Mouse (Mus musculus): ENCODE measurements around the gene Gimap4. TPM values are rescaled to one million over a fixed set of nuclear protein-coding genes. Genes with fewer than 3 reads are reported as not detected.

The Gimap4 gene
- polyA plus RNA-seq, 1 experiment, result 0.53 TPM

- H3K27me3 ChIP-seq (ENCODE audit: control insufficient read depth, insufficient read depth, low read length), result no peaks in the 10 kb centered on the region
- H3K4me1 ChIP-seq (ENCODE audit: control insufficient read depth, insufficient read depth, low read length), result peaks cover 10% of the 10 kb centered on the region; the same call in 1 of the 2 replicates
- TF ChIP-seq CTCF (IDR thresholded peaks at IDR 0.05; ENCODE audit: control insufficient read depth, insufficient read depth, insufficient replicate concordance, low read depth, low read length) (no peak), POLR2A (IDR thresholded peaks at IDR 0.05; ENCODE audit: control insufficient read depth, low read depth, low read length) (no peak)
- H3K36me3 ChIP-seq (ENCODE audit: control insufficient read depth, insufficient read depth, low read length), result no peaks in the 10 kb centered on the region
- H3K4me3 ChIP-seq (ENCODE audit: control insufficient read depth, low read depth, low read length), result no peak overlapping the region
- no peak overlapping the region for H3K27ac ChIP-seq (ENCODE audit: control insufficient read depth, insufficient read depth, low read depth, low read length)
Measured at GRCm38 (mm10) chr6:48725476-48725875, 41.1 kb downstream of the Gimap4 start.

DNA sequence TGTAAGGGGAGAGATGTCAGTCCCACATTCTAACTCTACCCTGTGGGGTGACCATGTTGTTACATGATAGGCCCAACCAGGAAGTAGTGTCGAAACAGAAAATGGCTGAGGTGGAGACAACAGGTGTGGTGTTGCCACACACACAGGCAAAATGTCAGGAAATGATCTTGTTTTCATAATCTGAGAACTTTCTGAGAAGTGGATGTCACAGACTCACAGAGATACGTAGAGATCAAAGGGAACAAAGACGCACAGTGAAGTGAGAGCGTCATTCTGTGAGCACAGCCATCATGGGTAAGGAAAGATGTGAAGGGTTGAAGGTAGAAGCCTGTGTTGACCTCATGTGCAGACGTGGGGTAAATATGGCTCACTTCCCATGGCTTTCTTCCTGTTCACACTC, 43.4 kb downstream of the Gimap4 start:
- Histone ChIP-seq H3K4me1 (ENCODE audit: control insufficient read depth, insufficient read depth, low read length) (peaks cover 10% of the 10 kb centered on the region; the same call in 1 of the 2 replicates), H3K4me3 (ENCODE audit: control insufficient read depth, low read depth, low read length) (no peak overlapping the region), H3K27me3 (ENCODE audit: control insufficient read depth, insufficient read depth, low read length) (no peaks in the 10 kb centered on the region), H3K27ac (ENCODE audit: control insufficient read depth, insufficient read depth, low read depth, low read length) (no peak overlapping the region), H3K36me3 (ENCODE audit: control insufficient read depth, insufficient read depth, low read length) (no peaks in the 10 kb centered on the region)
- TF ChIP-seq CTCF (IDR thresholded peaks at IDR 0.05; ENCODE audit: control insufficient read depth, insufficient read depth, insufficient replicate concordance, low read depth, low read length) (no peak), POLR2A (IDR thresholded peaks at IDR 0.05; ENCODE audit: control insufficient read depth, low read depth, low read length) (no peak)

- Histone ChIP-seq H3K27ac (ENCODE audit: control insufficient read depth, insufficient read depth, low read depth, low read length) (no peak overlapping the region), H3K27me3 (ENCODE audit: control insufficient read depth, insufficient read depth, low read length) (no peaks in the 10 kb centered on the region), H3K4me1 (ENCODE audit: control insufficient read depth, insufficient read depth, low read length) (peaks cover 9% of the 10 kb centered on the region; the same call in 1 of the 2 replicates), H3K36me3 (ENCODE audit: control insufficient read depth, insufficient read depth, low read length) (no peaks in the 10 kb centered on the region), H3K4me3 (ENCODE audit: control insufficient read depth, low read depth, low read length) (no peak overlapping the region)
- TF ChIP-seq POLR2A (IDR thresholded peaks at IDR 0.05; ENCODE audit: control insufficient read depth, low read depth, low read length), result no peak
Measured at GRCm38 (mm10) chr6:48732864-48733304, 48.5 kb downstream of the Gimap4 start.

GRCm38 (mm10) chr6:48733660-48734059, 49.3 kb downstream of the Gimap4 start:
- Histone ChIP-seq H3K36me3 (ENCODE audit: control insufficient read depth, insufficient read depth, low read length) (no peaks in the 10 kb centered on the region), H3K27me3 (ENCODE audit: control insufficient read depth, insufficient read depth, low read length) (no peaks in the 10 kb centered on the region), H3K27ac (ENCODE audit: control insufficient read depth, insufficient read depth, low read depth, low read length) (no peak overlapping the region), H3K4me3 (ENCODE audit: control insufficient read depth, low read depth, low read length) (no peak overlapping the region), H3K4me1 (ENCODE audit: control insufficient read depth, insufficient read depth, low read length) (peaks cover under 1% of the 10 kb centered on the region; the same call in 1 of the 2 replicates)
- no peak for TF ChIP-seq CTCF (IDR thresholded peaks at IDR 0.05; ENCODE audit: control insufficient read depth, insufficient read depth, insufficient replicate concordance, low read depth, low read length)
- TF ChIP-seq POLR2A (IDR thresholded peaks at IDR 0.05; ENCODE audit: control insufficient read depth, low read depth, low read length), result no peak

DNA sequence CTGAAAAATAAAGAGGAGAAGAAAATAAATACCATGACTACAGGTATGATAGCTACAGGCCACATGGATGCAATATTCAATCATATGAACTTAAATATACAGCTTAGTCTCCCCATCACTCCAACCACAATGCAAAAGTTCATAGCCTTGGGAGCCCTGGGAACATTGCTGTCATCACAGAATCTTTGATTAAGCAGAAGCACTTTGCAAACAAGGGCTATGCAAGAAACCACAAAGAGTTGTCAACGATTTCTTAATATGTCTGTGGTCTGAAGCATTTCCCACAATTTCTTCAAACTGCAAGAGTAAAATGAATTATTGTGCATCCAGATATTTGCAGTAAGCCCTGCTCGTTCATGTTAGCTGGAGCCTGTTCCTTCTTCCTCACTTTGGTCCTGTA, 52.7 kb downstream of the Gimap4 start:
- TF ChIP-seq CTCF (IDR thresholded peaks at IDR 0.05; ENCODE audit: control insufficient read depth, insufficient read depth, insufficient replicate concordance, low read depth, low read length), result no peak
- no peak for TF ChIP-seq POLR2A (IDR thresholded peaks at IDR 0.05; ENCODE audit: control insufficient read depth, low read depth, low read length)
- Histone ChIP-seq H3K27me3 (ENCODE audit: control insufficient read depth, insufficient read depth, low read length) (no peaks in the 10 kb centered on the region), H3K36me3 (ENCODE audit: control insufficient read depth, insufficient read depth, low read length) (no peaks in the 10 kb centered on the region), H3K4me1 (ENCODE audit: control insufficient read depth, insufficient read depth, low read length) (no peaks in the 10 kb centered on the region), H3K27ac (ENCODE audit: control insufficient read depth, insufficient read depth, low read depth, low read length) (no peak overlapping the region), H3K4me3 (ENCODE audit: control insufficient read depth, low read depth, low read length) (no peak overlapping the region)

DNA sequence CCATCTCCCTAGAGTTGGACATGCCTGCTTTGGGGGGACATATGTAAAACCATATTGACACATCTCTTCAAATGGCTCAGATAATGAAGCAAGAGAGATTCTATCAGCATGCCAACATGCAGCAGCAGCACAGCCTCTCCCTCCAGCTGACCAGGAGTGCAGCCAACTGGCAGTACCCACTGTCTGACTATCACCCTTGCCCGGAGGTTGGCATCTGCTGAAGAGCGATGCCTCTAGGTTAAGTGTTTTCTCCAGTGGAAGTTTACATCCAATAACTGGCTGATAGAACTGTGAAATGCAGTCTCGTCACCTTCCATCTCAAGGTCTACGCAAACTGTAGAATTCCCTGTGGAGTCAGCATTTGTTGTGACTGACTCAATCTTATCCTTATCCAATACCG, 53.3 kb downstream of the Gimap4 start:
- Histone ChIP-seq H3K4me3 (ENCODE audit: control insufficient read depth, low read depth, low read length) (no peak overlapping the region), H3K27ac (ENCODE audit: control insufficient read depth, insufficient read depth, low read depth, low read length) (no peak overlapping the region), H3K4me1 (ENCODE audit: control insufficient read depth, insufficient read depth, low read length) (peaks cover 3% of the 10 kb centered on the region; the same call in 1 of the 2 replicates), H3K27me3 (ENCODE audit: control insufficient read depth, insufficient read depth, low read length) (no peaks in the 10 kb centered on the region), H3K36me3 (ENCODE audit: control insufficient read depth, insufficient read depth, low read length) (no peaks in the 10 kb centered on the region)
- no peak for TF ChIP-seq POLR2A (IDR thresholded peaks at IDR 0.05; ENCODE audit: control insufficient read depth, low read depth, low read length)
- TF ChIP-seq CTCF (IDR thresholded peaks at IDR 0.05; ENCODE audit: control insufficient read depth, insufficient read depth, insufficient replicate concordance, low read depth, low read length), result no peak

DNA sequence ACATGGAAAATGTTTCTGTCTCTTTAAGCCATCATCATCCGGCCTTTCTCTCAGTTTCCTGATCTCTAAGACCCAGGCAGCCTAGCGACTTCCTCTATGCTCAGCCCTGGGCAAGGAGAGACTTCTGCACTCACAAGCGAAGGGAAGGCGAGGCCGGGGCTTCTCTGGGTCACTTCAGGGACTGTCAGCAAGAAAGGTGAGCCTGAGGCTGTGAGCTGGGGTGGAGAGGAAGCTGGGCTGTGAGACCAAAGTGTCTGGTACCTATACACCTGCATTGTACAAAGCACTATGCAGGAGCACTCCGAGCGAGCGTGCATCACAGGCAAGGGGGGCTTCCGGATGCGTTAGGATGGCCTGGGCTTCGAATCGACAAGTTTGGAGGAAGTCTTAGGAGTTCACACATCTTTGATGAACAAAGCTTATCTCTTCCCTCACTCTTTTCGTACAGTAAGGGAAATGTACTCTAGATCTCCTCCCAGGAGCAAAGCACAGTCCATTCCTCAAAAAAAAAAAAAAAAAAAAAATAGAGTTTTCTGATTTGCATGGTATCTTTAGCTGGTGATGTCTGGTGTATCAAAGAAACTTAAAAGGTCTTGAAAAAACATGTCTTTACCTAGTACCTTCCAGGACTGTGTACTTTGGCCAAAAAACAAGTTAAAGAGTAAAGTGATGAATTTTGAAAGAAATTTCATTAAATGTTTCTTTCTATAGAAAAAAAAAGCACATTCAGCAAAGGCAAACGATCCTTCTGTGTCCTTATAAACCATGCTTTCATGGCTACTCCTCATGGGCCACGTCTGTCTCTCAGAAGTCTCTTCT, 54.8 kb downstream of the Gimap4 start, which contains the start of gene Gimap1:
TSS of gene Gimap1 (plus strand) at position 94 of the 819 bp plus-strand sequence.
- peak within 1 kb of the TSS; percentile 24 for H3K4me3 ChIP-seq (ENCODE audit: control insufficient read depth, low read depth, low read length)
- peaks cover 7% of the 10 kb centered on the region; the same call in 1 of the 2 replicates for H3K4me1 ChIP-seq (ENCODE audit: control insufficient read depth, insufficient read depth, low read length)
- H3K27ac ChIP-seq (ENCODE audit: control insufficient read depth, insufficient read depth, low read depth, low read length), result no peak within 1 kb of the TSS
- H3K36me3 ChIP-seq (ENCODE audit: control insufficient read depth, insufficient read depth, low read length), result no peaks in the 10 kb centered on the region
- no peaks in the 10 kb centered on the region for H3K27me3 ChIP-seq (ENCODE audit: control insufficient read depth, insufficient read depth, low read length)
- TF ChIP-seq POLR2A (IDR thresholded peaks at IDR 0.05; ENCODE audit: control insufficient read depth, low read depth, low read length) (no peak), CTCF (IDR thresholded peaks at IDR 0.05; ENCODE audit: control insufficient read depth, insufficient read depth, insufficient replicate concordance, low read depth, low read length) (no peak)

All from testis, adult 2 months (tissue).